Mouse (Mus musculus): ENCODE results near the gene Fam71b.
"Not testable (repeated sequence)": the region's sequence is repeated elsewhere in the genome, so short reads cannot be mapped to it uniquely, and the experiment has no call there.

The Fam71b gene

DNA sequence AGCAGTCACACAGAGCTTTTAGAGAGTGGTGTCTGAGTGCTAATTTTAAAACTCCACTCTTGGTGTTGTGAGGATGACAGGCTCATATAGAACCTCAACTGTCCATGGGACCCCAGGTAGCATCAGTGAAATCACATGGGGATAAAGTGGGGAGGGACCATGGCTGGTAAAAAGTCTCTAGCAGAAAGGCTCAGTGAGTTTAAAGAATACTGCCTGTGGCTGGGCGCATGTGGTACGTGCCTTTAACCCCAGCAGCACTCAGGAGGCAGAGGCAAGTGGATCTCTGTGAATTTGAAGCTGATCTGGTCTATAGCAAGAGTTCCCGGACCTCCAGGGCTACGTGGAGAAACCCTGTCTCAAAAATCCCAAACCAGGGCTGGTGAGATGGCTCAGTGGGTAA, 13.9 kb upstream of the Fam71b start:
- DNase-seq (ENCODE audit: low read depth, low spot score): no peak

DNA sequence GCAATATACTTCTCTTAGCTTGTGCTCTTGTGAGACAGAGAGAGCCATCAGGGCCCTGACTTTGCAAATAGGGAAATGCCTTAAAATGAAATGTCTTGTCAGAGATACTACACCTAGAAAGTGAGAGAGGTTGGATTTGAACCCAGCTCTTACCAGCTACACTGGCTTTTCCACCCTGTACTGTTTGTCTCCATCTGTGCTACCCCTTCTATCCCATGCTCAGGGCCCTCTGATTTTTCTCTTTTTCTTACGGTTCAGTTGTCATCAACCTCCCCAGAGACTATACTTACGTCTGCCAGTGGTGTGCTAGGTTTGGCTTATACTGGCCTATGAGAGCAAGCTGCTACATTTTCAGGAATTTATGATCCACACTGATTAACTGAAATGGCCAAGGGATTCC, 11.4 kb upstream of the Fam71b start:
- no peak for DNase-seq (ENCODE audit: low read depth, low spot score)

DNA sequence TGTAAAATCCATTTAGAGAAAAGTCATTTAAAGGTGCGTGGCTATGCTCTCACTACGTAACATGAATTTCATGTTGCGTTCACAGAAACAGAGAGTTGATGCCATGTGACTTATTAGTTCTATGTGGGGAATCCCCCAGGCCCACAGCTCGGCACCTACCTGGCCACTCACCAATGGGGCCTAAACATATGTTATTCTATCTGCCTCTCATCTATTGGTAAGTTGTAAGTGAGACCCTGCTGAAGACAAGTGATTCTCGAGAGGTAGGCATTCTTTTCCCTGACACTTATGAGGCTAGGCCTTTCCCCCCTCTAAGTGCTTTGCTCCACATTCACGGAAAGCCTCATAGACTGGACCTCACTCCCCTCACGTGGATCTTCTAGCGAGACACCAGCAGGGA, 9.8 kb upstream of the Fam71b start:
- no peak for DNase-seq (ENCODE audit: low read depth, low spot score)

- DNase-seq (ENCODE audit: low read depth, low spot score): no peak
Observed at GRCm38 (mm10) chr11:46387061-46387460, 9.3 kb upstream of the Fam71b start.

GRCm38 (mm10) chr11:46388438-46388837, 7.9 kb upstream of the Fam71b start:
- no peak for DNase-seq (ENCODE audit: low read depth, low spot score)

DNA sequence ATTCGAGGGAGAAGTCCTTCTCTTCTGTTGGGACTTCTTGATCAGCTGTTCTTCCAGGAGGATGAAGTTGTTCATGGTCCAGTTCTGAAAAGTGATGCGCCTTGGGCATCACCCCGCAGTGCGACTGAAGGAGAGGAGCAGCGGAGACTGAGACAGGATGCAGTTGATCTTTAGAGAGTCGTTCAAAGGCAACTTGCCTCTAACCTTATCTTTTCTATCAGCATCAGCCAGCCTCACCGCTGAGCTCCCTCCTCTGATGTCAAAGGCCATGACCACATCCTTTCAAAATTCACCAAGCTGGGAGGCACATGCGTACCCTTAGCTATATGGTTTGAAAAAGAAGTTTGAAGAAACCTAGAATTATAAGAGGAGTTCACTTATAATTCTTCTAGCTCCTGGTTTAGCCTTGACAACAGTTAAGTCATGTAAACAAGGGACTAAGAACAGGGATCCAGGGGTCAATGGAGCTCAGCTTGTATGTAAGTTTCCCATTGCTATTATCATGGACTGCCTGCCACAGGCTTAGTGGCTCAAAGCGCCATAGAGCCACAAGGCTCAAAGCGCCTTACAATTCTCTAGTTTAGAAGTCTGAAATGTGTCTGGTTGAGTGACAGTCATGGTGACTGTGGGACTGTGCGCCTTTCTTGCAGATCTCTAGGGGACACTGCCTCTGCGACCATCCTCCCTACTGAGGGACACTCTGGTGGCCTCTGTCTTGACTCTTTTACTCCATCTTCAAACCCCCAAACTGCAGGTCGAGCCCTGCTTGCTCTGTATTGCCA, 6.8 kb upstream of the Fam71b start, which contains the start of gene Itk:
Gene Itk, minus strand, starts transcription at position 180 of the 782 bp plus-strand sequence.
- no peak for DNase-seq (ENCODE audit: low read depth, low spot score)

- no peak for DNase-seq (ENCODE audit: low read depth, low spot score)
Observed at GRCm38 (mm10) chr11:46390621-46391020, 5.7 kb upstream of the Fam71b start.

DNA sequence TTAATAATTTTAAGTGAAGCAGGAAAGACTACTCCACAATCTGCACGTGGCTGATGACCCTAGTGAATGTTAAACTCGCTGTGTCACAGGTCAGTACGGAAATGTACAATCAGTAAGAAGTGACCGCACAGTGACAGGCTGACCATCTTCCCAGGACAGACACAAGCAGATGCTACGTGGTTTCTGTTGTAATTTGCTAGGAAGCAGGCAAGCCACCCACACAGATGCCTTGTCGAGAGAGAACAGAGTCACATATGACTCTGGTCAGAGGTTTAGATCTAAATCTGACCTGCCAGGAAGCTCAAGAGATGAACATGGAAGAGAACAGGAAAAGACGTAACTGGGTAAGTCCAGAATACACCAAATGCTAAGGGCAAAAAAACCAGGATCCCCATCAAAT, 3.5 kb upstream of the Fam71b start:
- DNase-seq (ENCODE audit: low read depth, low spot score): no peak

- DNase-seq (ENCODE audit: low read depth, low spot score): no peak
Observed at GRCm38 (mm10) chr11:46393413-46393812, 2.9 kb upstream of the Fam71b start.

GRCm38 (mm10) chr11:46395088-46395487, 1.3 kb upstream of the Fam71b start:
- no peak for DNase-seq (ENCODE audit: low read depth, low spot score)

GRCm38 (mm10) chr11:46395698-46396097, 661 bp upstream of the Fam71b start:
- no peak for DNase-seq (ENCODE audit: low read depth, low spot score)

DNA sequence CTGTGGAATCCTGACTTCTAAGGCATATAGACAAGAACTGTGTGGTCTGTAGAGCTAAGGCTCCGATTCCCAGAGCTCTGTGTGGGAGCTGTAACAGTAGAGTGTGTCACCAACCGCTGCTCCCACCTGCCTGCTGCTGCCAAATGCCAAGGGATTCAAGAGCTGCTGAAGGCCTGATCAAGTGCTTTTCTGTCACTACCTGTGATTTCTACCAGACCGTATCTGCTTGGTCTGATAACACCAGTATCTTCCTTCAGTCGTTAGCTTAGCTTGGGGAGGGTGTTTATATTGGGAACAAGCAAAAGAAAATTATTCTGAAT, 461 bp downstream of the Fam71b start:
- no peak for DNase-seq (ENCODE audit: low read depth, low spot score)

DNA sequence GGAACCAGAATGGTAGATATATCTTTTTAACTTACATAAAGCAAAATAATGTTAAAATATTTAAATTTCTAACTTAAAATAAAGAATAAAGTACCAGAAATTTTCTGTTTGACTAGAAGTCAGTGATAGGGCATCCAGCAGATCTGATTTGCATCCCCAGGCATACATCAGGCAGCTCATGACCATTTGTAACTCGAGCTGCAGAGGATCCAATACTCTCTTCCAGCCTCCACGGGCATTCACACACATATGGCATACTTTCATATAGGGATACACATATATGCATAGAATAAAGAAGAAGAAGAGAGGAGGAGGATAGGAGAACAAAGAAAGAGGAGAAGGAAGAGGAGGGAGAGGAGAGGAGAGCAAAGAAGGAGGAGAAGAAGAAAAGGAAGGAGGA, 1.5 kb downstream of the Fam71b start:
- DNase-seq (ENCODE audit: low read depth, low spot score): no peak

GRCm38 (mm10) chr11:46398473-46398872, 2.1 kb downstream of the Fam71b start:
- no peak for DNase-seq (ENCODE audit: low read depth, low spot score)

DNA sequence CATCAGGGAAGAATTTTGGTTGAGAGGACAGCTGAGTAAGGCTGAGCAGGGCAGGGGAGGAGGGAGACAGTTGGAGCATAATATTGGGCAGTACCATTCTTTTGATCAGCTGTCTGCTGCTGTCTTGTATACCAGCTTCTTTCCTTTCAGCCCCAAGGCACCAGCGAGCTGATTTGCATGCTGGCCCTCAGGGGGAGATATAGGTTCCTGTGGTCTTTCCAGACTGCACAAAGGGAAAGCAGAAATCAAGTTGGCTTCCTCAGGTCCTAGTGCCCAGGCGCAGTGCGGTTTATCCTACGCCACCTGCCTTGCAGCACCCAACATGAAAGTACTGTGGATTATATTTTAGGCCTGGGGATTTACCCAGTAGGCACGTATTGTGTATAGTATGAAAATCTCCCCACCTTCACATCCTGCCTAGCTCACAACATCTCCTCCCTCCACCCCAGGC, 2.6 kb downstream of the Fam71b start:
- no peak for DNase-seq (ENCODE audit: low read depth, low spot score)

DNA sequence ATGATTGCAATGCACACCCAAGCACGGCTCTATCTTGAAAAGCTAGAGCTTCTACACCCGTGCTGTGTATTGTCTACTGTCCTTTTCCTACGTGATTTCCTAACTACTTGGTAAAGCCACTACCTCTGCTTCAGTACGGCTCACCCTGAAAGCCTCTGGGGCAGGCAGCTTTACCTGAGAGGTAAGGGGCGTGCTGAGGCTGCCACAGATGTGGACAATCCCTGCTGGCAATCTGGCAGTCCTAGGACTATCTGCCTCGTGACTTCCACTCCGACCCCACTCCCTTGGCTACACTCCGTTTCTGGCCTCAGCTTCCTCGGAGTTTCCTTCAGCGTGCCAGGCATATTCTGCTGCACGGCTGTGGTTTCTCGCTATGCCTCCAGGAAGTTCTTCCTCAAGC, 5.2 kb downstream of the Fam71b start:
- DNase-seq (ENCODE audit: low read depth, low spot score): no peak

DNA sequence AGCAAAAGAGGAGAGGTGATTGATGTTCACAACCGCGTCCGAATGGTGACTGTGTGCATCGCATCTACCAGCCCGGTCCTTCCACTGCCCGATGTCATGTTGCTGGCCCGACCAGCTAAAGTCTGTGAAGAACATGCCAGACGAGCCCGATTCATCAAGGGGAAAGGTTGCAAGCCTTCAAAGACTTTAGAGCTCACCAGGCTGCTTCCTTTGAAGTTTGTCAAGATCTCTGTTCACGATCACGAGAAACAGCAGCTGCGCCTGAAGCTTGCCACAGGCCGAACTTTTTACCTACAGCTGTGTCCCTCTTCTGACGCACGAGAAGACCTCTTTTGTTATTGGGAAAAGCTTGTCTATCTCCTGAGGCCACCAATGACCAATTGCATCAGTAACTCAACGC, 8.6 kb downstream of the Fam71b start:
- DNase-seq (ENCODE audit: low read depth, low spot score): no peak

DNA sequence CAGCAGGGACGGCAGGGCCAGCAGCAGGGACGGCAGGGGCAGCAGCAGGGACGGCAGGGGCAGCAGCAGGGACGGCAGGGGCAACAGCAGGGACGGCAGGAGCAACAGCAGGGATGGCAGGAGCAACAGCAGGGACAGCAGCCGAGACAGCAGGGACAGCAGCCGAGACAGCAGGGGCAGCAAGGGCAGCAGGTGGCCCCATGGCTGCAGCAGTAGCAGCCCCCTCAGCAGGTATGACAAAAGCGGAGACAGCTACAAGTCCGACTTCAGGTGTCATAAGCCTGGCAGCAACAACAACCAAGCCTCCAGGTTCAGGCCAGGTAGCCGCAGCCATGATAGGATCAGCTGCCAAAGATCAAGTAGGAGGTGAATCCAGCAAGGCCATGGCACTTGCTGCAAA, 10.4 kb downstream of the Fam71b start:
- no peak for DNase-seq (ENCODE audit: low read depth, low spot score)

DNA sequence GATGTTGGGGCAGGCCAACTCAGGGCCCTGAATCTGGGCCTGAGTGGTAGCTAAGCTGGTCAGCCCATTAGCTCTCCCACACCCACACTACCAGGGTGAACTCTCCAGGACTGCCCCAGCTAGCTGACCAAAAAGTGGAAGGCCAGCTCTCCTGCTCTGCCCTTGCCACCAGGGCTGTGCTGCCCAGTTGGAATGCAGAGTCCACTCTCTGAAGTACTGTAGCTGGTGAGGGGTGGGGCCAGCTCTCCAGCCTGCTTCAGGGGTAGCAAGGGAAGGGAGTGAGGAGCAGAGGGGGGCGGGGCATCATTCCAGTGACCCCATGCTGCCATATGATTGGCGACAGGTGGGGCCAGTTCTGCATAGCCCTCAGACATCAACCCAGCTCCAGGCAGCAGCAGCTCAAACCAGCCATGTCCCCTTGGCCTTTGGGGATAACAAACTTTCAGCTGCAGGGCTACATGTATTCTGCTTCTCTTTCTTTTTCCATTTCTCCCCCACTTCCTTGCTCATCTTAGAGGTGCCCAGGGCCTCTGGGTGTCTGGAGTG, 13.7 kb downstream of the Fam71b start:
- DNase-seq (ENCODE audit: low read depth, low spot score): no peak

- no peak for DNase-seq (ENCODE audit: low read depth, low spot score)
Observed at GRCm38 (mm10) chr11:46418438-46418837, 22.1 kb downstream of the Fam71b start.

GRCm38 (mm10) chr11:46418860-46419259, 22.5 kb downstream of the Fam71b start:
- DNase-seq (ENCODE audit: low read depth, low spot score): no peak

DNA sequence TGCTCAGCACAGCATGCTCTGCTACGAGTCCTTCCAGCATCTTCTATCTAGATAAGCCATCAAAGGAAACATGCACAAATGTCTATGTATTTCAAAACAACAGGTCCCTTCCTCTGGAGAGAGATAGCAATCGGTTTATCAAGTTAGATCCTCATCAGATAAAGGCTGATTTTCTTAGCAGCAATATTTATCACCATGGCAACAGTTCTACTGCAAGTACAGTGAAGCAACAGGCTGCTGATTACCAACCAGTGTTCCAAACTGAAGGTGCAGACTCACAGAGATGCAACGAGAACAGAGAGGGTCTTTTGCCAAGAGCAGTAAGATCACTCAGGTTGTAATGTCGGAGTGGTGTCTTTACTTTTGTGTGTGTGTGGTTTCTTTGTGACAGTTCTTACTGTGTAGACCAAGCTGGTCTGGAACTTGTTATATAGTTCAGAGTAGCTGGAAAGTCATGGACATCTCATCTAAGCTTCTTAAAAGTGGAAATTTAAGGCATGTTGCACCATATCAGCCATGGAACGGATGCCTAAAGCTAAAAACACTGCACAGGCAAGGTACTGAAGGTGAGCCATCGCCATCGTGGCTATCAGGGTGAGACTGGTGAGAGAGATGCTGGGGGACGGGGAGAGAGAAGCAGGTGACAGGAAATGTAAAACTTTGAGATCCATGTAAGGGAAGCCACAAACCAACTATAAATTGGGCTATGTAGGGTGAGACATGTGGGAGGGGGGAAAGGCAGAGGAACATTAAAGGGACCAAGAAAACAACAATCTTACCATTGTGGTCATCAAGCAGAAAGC, 24.9 kb downstream of the Fam71b start:
- DNase-seq (ENCODE audit: low read depth, low spot score): no peak

DNA sequence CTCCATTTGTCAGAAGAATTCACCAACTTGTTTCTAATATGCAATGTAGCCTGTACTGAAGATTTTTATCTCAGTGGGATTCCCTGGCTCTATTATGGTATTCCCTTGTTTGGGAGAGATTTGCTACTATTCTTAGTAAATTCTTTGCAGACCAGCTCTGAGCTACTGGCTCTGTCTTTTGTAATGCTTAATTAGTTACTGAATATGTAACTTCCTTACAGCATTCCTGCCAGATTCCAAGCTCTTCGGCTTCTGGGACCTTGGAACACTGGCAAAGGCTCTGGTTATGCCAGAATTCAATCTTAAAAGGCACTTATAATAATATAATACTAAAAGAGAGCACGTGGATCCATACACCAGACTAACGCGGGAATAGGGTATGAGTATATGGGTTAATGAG, 31.8 kb downstream of the Fam71b start:
- DNase-seq (ENCODE audit: low read depth, low spot score): not testable (repeated sequence)
